Mouse (Mus musculus) cerebellum, adult 9-10 months (tissue): Measurements from ENCODE around the gene Lbh.

ENCODE experiments used
- DNase-seq: peaks from one replicate; pipeline ENCODE4 v3.0.0; 2022

Gene Lbh

DNA sequence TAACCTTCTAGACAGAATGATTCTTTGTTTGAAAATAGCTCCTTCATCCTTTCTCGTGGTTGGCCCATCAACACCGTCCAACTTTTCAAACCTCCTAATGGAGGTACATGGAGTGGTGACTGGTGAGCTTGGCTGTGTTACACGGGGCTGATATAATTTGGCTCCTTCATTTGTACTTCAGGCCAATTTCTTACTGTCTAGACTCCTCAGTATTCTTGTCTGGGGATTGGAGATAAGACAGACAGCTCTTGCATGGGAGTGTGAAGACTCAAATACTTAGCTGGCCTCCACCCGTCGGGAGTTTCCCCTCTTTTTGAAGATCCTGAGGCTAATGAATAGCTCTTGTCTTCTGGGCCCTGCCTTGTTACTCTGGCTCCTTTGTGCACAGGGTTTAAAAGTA lies 26.3 kb downstream of the Lbh start:
- DNase-seq = no peak

DNA sequence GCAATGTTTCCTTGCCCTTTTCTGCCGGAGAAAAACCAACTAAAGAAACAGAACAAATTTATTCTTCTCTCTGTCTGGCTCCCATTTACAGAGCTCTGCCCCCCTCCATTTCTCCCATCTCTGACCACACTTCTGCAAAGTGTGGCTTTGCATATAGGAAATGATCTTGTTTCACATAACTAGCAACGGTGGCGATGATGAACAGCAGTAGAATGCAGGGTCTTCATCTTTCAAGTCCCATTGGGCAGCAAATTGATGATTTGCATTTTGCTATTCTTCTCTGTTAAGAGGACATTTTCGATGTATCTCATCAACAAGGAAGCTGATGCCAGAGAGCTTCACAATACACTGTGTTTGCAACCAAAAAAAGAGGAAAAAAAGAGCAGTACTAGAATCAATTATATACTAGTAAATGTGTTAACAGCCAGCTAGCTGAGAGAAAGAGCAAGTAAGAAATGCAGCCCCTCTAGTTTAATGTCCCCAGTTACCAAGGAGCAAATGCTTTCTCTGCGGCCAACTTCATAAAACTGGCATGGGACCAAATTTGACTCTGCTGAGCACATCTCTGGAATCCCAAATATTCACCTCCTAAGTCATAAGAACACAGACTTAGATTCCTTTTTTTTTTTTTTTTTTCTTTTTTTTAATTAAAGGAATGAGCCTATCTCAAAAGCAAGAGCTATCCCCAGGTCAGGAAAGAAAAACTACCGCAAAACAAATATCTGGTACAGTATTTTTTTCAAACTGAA lies 29.2 kb downstream of the Lbh start:
- no peak for DNase-seq

GRCm38 (mm10) chr17:72948119-72948518 lies 30.0 kb downstream of the Lbh start:
- no peak for DNase-seq

DNA sequence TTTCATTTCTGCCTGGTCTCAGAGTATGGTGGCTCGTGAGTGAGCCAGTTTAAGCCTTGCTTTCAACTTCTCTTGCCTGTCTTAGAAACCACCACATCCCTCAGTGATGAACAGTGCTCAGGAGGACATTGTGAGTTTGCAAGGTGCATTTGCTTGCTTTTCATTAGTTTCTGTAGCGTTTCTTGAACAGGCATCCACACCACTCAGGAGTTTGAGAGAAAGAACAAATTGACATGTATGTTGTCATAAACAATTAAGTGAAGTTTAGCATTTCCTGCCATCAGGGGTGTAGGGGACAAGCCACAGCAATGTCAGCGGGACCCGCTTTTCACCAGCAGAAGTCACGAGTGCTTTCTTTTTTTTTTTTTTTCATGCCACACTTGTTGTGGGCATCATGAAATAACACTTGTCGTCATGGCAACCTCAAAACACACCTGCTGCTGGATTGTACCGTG lies 31.2 kb downstream of the Lbh start:
- no peak for DNase-seq

- no peak for DNase-seq
Observed at GRCm38 (mm10) chr17:72951331-72951730, 33.2 kb downstream of the Lbh start.

DNA sequence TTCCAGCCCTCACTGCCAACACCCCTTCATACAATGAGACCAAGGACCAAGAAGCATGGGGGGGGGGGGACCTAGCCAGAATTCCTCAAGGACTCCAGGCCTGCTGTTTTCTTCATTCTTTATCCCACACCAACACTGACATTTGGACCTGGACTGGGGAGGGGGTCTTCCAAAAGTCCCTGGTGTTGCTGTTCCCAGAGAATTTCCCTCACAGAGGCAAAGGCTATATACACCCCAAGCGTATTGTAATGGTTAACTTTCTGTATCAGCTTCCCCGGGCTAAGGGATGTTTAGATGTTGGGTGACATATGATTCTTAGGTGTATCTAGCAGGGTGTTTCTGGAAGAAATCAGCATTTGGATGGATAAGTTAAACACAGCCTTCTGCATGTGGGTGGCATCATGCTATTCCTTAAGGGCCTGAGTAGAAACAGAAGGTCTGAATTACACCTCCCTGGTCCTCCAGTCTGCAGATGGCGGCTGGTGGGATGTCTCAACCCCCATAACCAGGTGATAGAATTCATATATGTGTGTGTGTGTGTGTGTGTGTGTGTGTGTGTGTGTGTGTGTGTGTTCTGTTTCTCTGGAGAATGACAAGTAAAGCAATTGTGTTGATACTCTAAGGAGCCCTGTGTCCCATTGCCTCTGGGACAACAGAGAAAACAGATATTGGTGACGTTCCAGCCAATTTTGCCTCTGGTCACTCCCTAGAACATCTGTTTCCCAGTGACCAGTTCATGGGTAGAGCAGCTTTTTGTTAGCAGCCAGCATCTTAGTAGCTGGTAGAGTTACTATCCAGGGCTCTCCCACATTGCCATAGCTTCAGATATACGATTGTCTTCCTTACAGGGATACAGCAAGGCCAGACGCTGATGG lies 35.9 kb downstream of the Lbh start:
- no peak for DNase-seq

DNA sequence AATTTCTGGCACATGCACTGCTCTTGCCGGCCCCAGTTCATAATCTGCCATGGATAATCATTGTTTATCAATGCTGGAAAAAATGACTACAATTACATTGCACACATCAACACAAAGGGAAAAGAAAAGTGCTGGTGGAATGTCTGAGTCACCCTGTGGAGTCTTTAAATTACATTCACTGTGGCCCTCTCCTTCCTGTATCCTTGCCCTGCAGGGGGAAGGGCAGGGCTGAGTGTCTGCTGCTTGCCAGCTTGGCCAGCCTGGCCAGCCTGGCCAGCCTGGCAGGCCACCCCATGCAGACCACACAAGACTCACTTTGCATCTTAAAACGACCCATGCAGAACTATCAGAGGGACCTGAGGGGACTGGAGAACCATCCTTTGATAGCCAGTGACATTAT lies 37.4 kb downstream of the Lbh start:
- DNase-seq = no peak

GRCm38 (mm10) chr17:72957016-72957415 lies 38.9 kb downstream of the Lbh start:
- no peak for DNase-seq

- no peak for DNase-seq
Observed at GRCm38 (mm10) chr17:72958886-72959285, 40.8 kb downstream of the Lbh start.

- no peak for DNase-seq
Observed at GRCm38 (mm10) chr17:72959497-72960039, 41.5 kb downstream of the Lbh start.

- no peak for DNase-seq
Observed at GRCm38 (mm10) chr17:72960243-72960642, 42.1 kb downstream of the Lbh start.

- no peak for DNase-seq
Observed at GRCm38 (mm10) chr17:72960873-72961272, 42.8 kb downstream of the Lbh start.

GRCm38 (mm10) chr17:72961953-72962630 lies 44.0 kb downstream of the Lbh start:
- DNase-seq = no peak

DNA sequence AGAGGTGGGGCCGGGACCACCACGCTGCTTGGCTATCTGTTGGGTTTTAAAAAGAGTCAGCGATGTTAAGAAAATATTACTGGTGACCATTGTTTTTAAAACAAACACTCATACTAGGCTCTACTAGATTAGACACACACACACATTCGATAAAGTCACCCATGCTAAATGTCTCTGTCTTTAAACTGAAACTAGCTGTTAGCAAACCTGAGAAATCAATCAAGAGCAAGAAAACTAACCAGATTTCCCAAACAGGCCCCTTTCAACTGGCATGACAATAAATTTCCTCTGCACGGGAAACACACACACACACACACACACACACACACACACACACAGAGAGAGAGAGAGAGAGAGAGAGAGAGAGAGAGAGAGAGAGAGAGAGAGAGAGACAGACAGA lies 47.6 kb downstream of the Lbh start:
- no peak for DNase-seq

GRCm38 (mm10) chr17:72966091-72966531 lies 48.0 kb downstream of the Lbh start:
- DNase-seq = no peak

GRCm38 (mm10) chr17:72966878-72967277 lies 48.8 kb downstream of the Lbh start:
- no peak for DNase-seq

DNA sequence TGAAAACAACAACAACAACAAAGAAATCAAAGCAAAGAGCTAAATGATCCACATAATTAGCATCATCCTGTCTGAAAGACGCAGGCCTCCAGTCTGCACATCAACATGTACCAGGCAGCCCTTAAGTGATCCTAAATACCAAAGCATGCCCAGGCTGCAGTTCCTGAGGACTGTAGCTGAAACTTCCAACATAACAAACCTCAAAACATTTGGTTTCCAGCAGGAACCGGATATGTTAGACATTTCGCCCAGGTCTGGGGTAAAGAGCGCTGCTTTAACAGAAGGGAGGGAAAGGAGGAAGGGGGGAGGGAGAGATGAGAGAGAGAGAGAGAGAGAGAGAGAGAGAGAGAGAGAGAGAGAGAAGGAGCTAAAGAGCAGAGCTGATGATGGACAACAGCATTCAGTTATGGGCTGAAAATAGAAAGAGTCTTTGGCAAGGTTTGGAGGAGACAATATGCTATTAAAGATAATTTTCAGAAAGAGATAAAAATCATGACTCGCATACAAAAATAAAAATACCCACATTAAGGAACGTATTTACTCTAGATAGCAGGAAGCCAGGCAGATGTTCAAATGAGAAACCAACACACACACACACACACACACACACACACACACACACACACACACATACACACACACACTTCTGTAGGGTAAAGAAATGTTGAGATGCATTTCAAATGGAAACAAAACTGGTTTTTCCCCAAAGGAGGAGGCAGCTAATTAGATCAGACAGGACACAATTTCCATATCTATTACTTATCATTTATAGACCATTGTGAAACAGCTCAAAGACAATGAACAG lies 49.5 kb downstream of the Lbh start:
- DNase-seq = no peak

GRCm38 (mm10) chr17:72968666-72969065 lies 50.6 kb downstream of the Lbh start:
- DNase-seq = no peak

DNA sequence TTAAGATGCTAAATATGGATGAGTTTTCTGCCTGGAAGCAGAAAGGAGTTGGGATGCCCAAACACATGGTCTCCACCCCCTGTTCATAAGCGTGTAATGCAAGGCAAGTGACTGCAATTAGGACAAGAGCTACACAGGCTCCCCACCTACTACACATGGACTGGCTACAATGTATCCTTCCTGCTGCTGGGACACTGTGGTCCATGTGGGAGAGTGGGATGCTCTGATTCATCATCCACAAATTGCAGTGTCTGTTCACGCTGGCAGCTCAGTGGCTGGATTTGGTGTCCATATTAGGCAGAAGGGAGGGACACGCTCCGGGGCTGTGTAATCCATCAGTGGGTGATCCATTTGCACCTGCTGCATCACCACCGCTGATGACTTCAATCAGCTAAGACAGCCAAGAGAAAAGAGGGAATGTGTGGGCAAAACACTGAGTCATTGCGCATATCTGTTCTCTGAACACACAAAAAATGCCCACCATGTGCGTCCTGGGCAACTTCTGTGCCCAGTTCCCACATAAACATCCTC lies 52.6 kb downstream of the Lbh start:
- DNase-seq = no peak

GRCm38 (mm10) chr17:72973041-72973440 lies 54.9 kb downstream of the Lbh start:
- DNase-seq = no peak

DNA sequence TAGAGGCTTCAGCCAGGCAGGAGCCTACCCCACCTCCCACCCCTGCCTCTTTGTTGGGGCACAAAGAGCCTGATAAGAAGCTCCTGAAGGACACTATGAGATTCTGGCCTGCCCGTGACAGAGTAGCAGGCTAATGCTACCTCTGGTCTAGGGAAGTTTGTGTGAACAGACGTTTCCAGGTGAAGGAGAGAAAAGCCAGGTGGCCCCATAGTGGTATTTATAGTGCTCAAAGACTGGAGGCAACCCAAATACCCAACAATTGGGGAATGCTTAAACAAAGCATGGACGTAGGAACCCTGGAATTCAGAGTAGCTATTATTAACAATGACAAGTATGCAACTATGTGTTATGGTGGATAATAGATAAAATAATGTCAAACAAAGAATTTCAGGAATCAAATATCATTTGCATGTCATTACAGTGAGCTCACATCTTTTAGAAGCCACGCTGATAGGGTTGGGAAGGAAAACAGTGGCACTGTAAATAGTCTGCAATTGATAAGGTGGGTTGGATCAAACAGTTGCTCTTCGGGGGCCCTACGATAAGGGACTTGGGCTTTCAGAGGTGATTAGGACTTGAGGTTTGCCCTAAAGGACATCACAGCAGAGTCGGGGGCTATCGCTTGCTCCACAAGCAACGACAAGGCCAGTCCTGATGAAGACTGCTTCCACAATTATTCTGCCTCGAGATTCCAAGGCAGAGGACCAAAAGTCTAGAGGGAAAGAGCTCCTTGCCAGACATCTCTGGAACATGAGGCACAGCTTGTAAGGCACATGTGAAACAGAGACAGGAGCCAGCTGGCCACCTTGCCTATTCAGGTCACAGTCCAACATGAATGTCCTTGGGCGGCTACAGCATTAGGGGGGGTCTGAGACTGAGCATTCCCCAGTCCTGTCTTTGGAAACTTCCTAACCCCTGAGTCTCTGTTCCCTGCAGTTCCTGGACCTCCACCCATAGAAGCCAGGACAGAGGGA lies 58.4 kb downstream of the Lbh start:
- DNase-seq = no peak
